Mouse (Mus musculus) hematopoietic stem cell, adult 5-6 weeks (primary cell): ENCODE measurements around the gene Rnf114. TPM values are rescaled to one million over a fixed set of nuclear protein-coding genes. Genes with fewer than 3 reads are reported as not detected.

Experiments used
- total RNA-seq: library from RNA; stranded (forward); fragments of 172-1452, 232-1000 nt; gene quantifications from 2 replicates; pipeline ENCODE4 v1.2.3, GENCODE M21; 2017

Rnf114 gene
- total RNA-seq, 1 experiment from 2014 or later: 53.4 TPM

Other genes starting within 250 kb of the Rnf114 start
- 9.9 and 21.1 TPM in 2 replicates for gene B4galt5, start 143.5 kb upstream of the Rnf114 start, total RNA-seq
- gene Slc9a8, start 70.9 kb upstream of the Rnf114 start, total RNA-seq: 38.8 and 56.3 TPM in 2 replicates
- gene Spata2, start 242 bp downstream of the Rnf114 start, total RNA-seq: 11.6 and 16.9 TPM in 2 replicates
- not detected in 2 replicates for gene Snai1, start 45.5 kb downstream of the Rnf114 start, total RNA-seq
- 44.9 and 64.5 TPM in 2 replicates for gene Ube2v1, start 139.4 kb downstream of the Rnf114 start, total RNA-seq
- not detected in 2 replicates for gene Gm20431, start 168.9 kb downstream of the Rnf114 start, total RNA-seq
- 15.5 and 20.1 TPM in 2 replicates for gene Cebpb, start 196.3 kb downstream of the Rnf114 start, total RNA-seq
- gene Tmem189, start 197.2 kb downstream of the Rnf114 start, total RNA-seq: 22.6 and 32.3 TPM in 2 replicates